ENCODE assay signal across 8 mouse cellular contexts in genomic region chr3:64039818-64040784, GRCm38 (mm10). TPM values are rescaled to one million over a fixed set of nuclear protein-coding genes. Genes with fewer than 3 reads are reported as not detected.
DNase-seq lines count a peak whose midpoint lies in the region; ATAC-seq lines count a peak whose summit lies in the region.

No protein-coding gene starts in this region.

- no peaks in the 10 kb centered on the region for H3K36me3 ChIP-seq in hindbrain, embryonic 10.5 days
- no peaks in the 10 kb centered on the region for H3K36me3 ChIP-seq in lung, embryonic 16.5 days (ENCODE audit: control insufficient read depth, insufficient read depth, low read length)

- peak; percentile 83 for ATAC-seq in lung, embryonic 16.5 days (ENCODE audit: low read depth)

- peak overlapping the region; percentile 69 for H3K27ac ChIP-seq in hindbrain, embryonic 10.5 days
- H3K27ac ChIP-seq in lung, embryonic 16.5 days (ENCODE audit: low read length) = peak overlapping the region; percentile 49

- H3K4me2 ChIP-seq in lung, embryonic 16.5 days (ENCODE audit: low read depth, low read length) = peak overlapping the region; percentile 71

- H3K27me3 ChIP-seq in hindbrain, embryonic 10.5 days (ENCODE audit: insufficient read depth, poor library complexity, severe bottlenecking) = no peaks in the 10 kb centered on the region
- no peaks in the 10 kb centered on the region for H3K27me3 ChIP-seq in lung, embryonic 16.5 days (ENCODE audit: control insufficient read depth, insufficient read depth, low read depth, low read length)

- WGBS in hindbrain, embryonic 10.5 days = 13% methylated on average over 25 of the region's 25 CpGs
- 9% methylated on average over 25 of the region's 25 CpGs for WGBS in lung, embryonic 16.5 days

- H3K9ac ChIP-seq in lung, embryonic 16.5 days (ENCODE audit: low read length) = peak overlapping the region; percentile 60

- H3K9me3 ChIP-seq in hindbrain, embryonic 10.5 days = no peaks in the 10 kb centered on the region
- H3K9me3 ChIP-seq in lung, embryonic 16.5 days (ENCODE audit: control insufficient read depth, low read length) = no peaks in the 10 kb centered on the region

- peak overlapping the region; percentile 51 for H3K4me3 ChIP-seq in hindbrain, embryonic 10.5 days
- peak overlapping the region; percentile 53 for H3K4me3 ChIP-seq in lung, embryonic 16.5 days (ENCODE audit: low read length)

- 0 out of 2 replicates have a peak, but pooled peaks cover 4% of the 10 kb centered on the region for H3K4me1 ChIP-seq in hindbrain, embryonic 10.5 days (replicated peaks)
- no peaks in the 10 kb centered on the region for H3K4me1 ChIP-seq in lung, embryonic 16.5 days (replicated peaks; ENCODE audit: control insufficient read depth, insufficient read depth, low read length)

- DNase-seq in Muller cell, postnatal 12 days (ENCODE audit: inconsistent ontology term) = peak; percentile 87
- DNase-seq in cerebellum, adult 9-10 months = peak; percentile 88
- peak; percentile 53 to 94 for DNase-seq in frontal cortex, adult 2 months (ENCODE audit: extremely low spot score in 1 of 2, low spot score in 1 of 2)
- peak; percentile 90 for DNase-seq in hindbrain, embryonic 10.5 days (ENCODE audit: low spot score)
- peak; percentile 74 for DNase-seq in layer of hippocampus, adult 9-11 months
- DNase-seq in retina, embryonic 14.5 days (ENCODE audit: low spot score) = peak; percentile 98
- peak; percentile 72 to 77 for DNase-seq in urinary bladder, adult 18-20 months (ENCODE audit: low spot score in 2 of 2)

RNA-seq across cellular contexts. Expression of gene Vmn2r1, which starts 41.2 kb away (rescaled TPM):
- polyA plus RNA-seq in frontal cortex, adult 2 months (2012; rRNA removed) = 0.92 and 0.94 TPM in 2 replicates
- not detected in 2 replicates for polyA plus RNA-seq in hindbrain, embryonic 10.5 days (2016; fragmentation: Nextera tagmentation; extraction: Ambion mirVana)
- polyA plus RNA-seq in lung, embryonic 16.5 days (2015; fragmentation: Nextera tagmentation; extraction: Ambion mirVana) = 0.06 TPM in 1 of 2 replicates, not detected in the other

Comparison
In these comparisons a context has a peak if more than half of its experiments do, and no peak if none do; other contexts are left out.
1. Peak in every context shown above with its lines: DNase-seq, ATAC-seq, H3K4me3 ChIP-seq and H3K27ac ChIP-seq.